Mouse (Mus musculus): Measurements from ENCODE around the gene Rbm48.
"Not testable (repeated sequence)": the region's sequence is repeated elsewhere in the genome, so short reads cannot be mapped to it uniquely, and the experiment has no call there.

The Rbm48 gene

DNA sequence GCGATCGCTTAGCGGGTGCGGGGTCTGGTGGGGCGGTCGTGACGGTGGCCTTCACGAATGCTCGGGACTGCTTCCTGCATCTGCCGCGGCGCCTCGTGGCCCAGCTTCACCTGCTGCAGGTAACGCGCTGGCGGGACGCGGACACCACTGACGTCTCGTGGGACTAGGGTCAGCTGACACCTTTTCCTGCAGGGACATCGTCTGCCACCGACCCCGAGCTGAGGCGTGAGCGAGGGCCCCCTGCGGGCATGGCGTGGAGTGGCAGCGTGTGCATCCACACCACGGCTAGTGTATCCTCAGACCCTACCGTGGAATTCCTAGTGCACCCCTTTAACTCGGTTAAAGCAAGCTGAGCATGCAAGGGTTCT, at the start of gene Rbm48:
Gene Rbm48, minus strand, starts transcription at position 187 of the 368 bp plus-strand sequence.
- DNase-seq, result peak; percentile 76 to 83

DNA sequence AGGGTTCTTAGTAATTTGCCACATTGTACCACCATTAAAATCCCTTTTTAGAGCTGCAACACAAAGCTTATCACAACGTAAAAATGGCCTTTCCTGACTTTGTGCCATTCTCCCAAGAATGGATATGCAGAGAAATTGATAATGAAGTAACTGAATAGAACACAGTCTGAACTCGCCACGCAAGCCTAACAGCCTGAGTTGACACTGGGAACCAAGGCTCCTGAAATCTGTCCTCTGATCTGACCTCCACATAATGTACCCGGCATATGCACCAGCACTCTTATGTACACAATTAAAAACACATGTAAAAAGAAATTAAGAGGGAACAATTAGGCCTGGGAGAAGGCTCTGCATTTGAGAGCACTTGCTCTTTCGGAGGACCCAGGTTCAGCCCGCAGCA, 48.9 kb upstream of the Rbm48 start:
- no peak for DNase-seq

DNA sequence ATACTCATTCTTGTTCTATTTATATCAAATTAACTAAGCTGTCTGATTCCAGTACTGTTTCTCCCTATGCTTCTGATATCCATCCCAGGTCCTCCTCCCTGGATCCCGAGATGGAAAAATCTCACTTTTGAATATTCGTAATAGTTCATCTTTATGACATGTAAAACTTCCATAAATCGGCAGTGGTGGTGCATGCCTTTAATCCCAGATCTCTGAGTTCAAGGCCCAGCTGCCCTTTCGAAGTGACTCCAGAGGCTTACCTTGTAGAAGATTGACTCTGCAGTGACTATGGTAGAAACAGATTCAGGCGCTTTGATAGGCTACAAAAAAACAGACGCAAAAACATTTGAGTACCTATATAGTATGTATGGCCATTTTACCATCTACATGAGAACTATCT, 48.2 kb upstream of the Rbm48 start:
- no peak for DNase-seq

DNA sequence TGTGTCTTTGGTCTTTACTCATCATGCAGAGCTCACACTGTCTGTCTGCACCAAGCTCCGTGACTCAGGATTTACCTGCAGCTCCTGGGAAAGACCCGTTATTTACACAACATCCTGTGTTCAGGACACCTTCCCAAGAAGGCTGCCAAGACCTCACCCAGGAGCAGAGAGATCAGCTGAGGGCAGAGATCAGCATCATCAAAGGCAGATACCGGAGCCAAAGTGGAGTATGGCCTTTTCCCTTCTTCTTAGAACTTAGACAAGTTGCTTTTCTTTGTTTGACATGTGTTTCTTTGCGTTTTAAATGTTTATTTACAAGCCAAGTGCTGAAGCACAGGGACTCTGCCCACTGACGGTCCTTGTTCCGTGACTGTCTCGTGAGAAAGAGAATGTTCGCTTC, 38.9 kb upstream of the Rbm48 start:
- no peak for DNase-seq

DNA sequence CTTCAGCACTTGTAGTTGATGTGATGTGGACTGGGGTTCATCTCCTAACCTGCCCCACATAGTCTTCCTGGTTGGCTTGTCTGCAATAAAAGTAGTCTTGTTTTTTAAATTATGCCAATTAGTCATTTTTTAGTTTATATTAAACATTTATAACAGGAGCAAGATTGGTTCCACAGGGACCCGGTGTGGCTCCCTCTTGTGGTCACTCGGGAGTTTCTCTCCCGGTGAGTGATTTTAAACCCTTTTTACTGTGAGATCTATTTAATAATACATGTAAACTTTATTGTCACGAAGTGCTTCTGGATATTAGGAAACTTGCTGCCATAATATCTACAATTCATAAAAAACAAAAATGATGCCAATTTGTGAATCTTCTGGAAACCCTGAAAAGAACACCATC, 37.6 kb upstream of the Rbm48 start:
- DNase-seq, result no peak

DNA sequence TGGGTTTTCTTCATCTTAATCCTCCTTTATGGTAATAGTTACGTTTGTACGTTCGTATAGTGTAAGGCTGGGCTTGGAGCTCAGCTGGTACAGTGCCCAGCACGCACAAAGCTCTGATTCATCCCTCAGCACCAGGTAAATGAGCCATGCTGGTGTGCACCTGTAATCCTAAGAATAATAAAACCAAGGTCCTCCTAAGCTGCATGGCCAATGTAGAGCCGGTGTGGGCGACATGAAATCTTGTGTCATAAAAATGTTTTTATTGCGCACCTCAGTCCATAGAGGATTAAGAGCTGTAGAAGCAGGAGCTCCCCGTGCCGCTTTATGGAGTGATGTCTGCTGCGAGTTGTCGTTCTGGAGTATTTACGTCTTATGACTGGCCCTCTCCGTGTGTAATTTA, 36.9 kb upstream of the Rbm48 start:
- DNase-seq, result no peak

DNA sequence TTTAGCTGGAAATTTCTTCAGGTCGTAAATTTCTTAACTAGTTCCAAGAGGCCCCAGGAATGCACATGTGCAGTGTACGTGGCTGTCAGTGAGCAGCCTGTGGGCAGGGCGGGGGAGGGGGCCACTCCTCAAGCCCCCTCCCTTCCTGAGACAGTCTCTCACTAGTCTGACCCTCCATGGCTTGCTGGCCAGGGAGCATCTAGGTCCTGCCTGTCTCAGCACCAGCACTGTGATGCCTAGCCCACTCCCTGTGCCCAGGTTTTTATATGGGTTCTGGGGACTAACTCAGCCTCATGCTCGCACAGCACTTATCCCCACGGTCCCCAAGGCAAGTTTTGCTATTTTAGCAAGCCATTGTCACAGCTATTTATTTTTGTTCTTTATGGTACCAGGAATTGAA, 35.9 kb upstream of the Rbm48 start:
- DNase-seq, result no peak

DNA sequence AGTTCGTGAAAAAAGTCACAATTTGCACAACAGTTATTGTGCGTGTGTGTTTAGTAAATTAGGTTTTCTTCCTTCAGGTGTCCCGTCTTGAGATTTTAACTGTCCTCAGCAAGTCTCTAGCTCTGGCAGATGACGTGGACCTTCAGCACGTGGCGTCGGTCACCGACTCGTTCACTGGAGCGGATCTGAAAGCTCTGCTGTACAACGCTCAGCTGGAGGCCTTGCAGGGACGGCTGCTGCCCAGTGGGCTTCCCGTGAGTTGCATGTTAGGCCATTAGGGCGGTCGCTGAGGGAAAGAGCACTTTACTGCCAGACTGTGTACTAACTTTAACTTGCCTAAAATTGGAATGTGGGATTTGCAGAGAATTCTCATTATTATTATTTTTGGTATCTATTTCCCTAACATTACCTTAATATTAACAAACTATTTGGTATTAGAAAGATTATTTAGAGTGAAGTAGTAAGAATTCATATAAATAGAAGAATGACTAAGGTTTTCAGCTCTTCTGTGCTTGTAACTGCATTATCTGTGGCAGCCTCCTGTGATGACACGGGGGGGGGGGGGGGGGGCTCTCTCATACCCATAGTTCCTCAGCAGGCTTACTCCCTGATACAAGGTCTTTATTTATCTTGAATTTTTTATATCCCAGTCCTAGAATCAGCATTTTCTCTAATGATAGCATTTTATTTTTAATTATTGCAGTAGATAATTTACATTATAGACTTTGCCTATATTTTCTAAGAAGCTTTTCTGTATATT, 35.3 kb upstream of the Rbm48 start:
- no peak for DNase-seq

DNA sequence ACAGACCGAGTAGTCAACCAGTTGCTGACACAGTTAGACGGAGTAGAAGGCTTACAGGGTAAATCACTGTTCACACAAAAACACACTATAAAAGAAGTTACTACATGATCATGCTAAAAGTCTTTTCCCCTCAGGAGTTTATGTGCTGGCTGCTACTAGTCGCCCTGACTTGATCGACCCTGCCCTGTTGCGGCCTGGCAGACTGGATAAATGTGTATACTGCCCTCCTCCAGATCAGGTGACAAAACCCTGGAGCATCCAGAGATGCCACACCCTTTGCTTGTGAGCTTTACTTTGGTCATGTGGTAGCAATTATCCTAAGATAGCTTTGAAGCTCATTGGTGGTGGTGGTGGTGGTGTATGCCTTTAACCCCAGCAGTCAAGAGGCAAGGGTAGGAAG, 33.7 kb upstream of the Rbm48 start:
- no peak for DNase-seq

DNA sequence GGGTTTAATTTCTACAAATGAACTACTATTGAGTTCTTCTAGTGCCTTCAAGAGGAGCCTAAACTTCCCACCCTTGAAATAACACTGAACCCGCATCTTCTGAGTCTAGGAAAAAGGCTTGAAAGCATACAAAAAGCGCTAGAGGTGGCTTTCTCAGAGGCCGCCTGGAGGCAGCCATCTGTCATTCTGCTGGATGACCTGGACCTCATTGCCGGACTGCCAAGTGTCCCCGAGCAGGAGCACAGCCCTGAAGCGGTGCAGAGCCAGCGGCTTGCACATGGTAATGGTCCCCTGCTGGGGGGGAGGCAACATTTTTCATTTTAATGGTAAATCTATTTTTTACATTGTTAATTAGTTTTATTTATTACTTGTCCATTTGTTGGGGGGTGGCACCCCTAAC, 24.1 kb upstream of the Rbm48 start:
- no peak for DNase-seq

DNA sequence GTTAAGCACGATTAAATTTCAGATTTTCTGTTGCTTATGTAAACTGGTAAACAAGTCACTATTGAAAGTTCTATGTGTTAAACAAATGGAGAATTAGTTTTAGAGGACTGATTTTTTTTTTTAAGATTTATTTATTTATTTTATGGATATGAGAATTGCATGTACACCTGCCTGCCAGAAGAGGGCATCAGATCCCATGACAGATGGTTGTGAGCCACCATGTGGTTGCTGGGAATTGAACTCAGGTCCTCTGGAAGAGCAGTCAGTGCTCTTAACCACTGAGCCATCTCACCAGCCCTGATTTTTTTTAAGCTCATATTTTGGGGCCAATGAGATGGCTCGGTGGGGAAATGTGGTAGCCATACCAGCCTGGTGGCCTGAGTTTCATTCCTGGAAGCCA, 15.4 kb upstream of the Rbm48 start:
- not testable (repeated sequence) for DNase-seq

DNA sequence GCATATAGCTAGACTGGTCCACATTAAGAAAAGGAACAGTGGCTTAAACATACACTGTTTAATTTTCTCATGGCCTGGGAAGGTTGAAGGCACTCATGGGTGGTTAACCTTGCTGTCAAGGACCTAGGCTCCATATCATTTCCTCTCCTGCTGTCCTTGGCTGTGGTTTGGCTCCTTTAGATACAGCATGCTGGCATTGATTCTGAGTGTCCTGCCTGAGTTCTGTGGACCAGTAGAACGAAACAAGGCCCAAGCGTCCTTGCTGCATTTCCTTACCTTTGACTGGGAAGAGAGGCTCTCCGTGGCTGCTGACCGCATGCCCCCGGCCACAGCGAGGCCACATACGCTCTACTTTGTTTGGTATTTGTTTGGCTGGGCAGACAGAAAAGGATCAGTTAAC, 12.9 kb upstream of the Rbm48 start:
- no peak for DNase-seq

DNA sequence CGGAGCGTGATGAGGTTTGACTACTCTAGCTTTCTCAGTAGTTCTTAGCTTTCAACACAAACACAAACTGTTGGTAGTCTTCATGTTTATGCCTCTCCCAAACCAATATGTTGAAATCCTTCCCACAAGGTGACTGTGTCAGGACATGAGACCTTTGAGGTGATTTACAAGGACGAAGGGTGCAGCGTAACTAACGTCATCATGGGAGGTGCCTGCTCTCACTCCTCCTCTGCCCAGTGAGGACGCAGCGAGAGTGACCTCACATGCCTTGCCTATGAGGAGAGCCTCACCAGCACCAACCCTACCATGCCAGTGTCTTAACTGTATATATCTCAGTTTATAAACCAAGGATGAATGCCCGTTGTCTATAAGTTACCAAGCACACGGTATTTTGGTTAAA, 10.7 kb upstream of the Rbm48 start:
- no peak for DNase-seq

DNA sequence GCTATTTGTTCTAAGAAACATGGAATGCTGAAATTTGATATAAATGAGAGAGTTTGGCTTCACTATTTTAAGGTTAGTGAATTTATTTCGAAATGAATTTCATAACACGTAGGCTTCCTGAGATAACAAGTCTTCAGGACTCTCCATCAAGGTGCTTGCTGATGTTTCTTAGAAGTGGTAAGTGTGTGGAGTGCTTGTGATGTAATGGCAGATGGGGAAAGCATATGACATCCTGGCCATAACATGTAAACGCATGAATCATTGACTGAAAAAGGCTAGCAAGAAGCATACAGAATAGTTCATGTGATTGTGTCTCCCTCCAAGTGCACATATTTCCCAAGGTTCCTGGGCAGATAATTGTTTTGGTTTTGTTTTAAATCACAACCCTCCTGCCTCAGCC, 4.4 kb upstream of the Rbm48 start:
- no peak for DNase-seq

DNA sequence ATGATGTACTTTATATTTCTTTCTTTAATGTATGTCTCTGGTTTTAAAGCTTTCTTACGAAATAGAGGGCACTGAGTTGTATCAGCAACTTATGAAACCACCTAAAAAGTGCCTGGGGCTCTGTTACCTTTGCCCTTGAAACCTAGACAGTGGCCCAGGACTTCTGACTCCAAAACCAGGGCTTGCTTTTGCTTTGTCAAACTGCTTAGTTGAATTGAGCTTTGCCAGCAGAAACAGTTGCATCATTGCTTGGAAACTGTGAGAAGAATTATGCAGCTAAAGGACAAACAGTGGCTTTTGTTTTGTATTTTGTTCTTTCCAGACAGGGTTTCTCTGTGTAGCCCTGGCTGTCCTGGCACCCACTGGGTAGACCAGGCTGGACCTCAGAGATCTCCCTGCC, 3.9 kb upstream of the Rbm48 start:
- no peak for DNase-seq

DNA sequence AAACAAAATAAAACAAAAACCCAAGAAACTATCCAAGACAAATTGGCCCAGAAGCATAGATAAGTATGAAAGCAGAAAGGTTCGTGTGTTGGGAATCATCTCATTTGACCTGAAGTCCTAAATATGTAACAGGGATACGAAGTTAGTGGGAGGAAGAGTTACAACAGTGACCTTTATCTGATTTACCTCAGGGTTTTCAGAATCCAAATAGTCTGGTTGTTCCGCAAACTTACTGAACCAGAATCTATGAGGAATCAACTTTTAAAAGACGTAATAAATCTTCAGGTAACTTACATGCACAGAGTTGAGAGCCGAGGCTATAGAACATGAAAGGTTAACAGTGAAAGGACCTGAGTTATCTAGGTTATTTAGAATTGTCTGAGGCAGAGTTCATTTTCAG, 2.4 kb upstream of the Rbm48 start:
- no peak for DNase-seq

DNA sequence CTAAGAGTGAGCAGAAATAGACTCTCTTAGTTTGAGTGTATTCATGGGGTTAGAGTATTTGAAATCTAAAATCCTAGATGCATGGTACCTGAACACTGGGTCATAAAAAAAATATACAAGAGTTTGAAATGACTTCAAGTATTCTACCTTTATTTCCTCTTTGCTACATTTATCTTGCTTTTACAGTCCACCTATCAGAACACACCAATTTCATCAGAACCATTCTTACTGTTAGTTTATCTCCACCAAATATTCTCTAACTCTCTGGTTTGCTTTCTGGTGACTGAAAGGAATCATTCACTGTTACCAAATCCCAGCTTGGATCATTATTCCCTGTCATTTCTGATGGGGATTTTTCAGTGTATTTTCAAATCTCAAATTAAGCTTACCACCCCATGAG, 786 bp upstream of the Rbm48 start:
- DNase-seq, result no peak

DNA sequence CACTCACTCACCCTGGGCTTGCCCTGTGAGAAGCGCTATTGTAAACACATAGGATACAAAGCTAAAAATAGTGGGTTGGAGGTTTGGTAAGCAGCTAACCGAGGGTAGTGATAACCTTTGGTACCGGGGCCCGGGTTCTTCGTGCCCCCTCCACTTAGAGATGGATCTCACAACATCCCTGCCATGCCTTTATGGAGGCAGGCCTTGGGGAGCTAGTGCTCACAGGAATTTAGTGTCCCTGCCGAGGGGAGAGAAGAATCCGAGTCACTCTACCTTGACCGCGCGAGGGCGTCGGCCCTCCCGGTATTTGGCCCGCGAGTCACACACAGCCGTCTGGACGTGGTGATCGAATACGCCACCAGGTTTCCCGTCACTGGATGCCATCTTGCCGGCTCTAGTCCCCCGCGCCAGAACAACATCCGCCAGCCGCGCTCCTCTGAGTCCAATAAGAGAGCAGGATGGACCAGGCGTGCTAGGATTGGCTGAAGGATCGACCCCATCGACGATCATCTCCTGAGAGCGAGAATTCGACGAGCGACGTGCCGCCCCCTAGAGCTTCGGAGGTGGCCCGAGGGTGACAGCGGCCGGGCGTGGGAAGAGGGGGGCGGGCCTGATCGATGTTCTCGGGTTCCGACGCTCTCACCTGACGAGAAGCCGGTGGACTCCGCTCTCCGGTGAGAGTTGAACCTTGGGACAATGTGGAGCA, 539 bp downstream of the Rbm48 start, which contains the start of gene Pex1:
Gene Pex1, plus strand, starts transcription at position 374 of the 706 bp plus-strand sequence.
- peak; percentile 94 to 95 for DNase-seq

DNA sequence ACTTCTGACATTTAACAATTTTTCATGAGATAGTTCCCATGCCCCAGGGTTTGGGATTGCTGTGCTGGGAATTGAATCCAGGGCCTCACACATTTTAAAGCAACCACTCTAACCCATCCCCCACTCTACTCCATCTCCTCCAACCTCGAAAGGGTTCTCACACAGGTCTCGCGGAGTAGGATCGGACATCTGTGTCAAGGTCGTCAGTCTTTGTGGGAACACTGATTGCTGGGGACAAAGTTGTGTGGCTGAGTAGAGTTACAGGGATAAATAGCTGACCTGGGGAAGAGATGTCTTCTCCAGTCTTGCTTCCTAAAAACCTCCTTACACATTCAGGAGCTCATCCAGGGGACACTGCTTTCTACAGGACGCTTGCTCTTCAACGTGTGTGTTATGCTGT, 17.3 kb downstream of the Rbm48 start:
- DNase-seq, result no peak

DNA sequence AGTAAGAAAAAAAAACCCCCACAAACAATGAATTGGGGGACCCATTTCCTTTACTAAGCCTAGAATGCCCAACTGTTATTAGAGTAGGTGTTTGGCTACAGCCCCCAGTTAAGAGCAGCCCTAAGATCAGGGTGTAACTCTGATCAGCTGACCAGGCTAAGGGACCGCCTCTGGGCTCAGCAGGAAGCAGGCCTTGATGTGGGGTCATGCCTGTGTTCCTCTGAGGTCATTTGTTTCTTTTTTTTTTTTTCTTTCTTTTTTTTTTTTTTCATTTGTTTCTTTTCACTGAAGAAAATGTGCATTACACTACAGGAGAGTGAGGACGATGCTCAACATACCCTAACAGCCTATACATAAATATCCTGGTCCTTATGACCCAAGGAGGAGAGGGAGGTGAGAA, 18.4 kb downstream of the Rbm48 start:
- no peak for DNase-seq

DNA sequence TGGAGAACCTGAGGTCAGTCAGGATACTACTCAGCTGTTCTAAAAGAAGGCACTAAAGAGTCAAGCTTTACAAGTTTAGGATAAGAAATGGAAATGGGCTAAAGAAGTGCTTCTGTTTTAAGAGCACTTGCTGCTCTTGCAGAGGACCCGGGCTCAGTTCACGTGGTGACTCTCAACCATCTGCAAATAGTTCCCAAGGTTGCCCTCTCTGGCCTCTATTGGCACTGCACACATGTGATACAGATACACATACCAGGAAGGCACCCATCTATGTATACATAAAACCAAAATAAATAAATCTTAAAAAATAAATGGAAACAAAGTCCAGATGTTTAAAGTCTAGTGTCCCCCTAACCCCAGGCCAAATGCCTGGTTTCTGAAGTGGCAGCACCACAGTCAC, 21.6 kb downstream of the Rbm48 start:
- no peak for DNase-seq

DNA sequence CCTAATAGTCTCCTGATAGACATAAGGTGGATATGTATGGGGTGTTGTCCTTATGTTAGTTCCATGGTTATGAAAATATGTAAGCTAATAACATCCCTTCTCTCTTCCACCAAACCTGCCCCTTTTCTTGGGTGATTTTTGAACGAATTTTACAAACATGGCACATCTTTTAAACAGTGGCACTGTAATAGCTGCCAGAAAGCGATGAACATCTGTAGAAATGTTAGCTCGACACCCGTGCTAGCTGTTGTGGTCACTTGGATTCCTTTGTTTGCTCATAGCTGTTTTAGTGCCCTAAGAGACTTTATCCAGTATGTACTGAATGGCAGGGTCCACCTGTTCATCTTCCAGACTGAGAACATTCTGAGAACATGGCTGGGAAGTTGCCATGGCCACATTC, 25.1 kb downstream of the Rbm48 start, which contains the start of gene 1700109H08Rik:
Gene 1700109H08Rik, plus strand, starts transcription at position 301 of the 400 bp plus-strand sequence.
- DNase-seq, result no peak

DNA sequence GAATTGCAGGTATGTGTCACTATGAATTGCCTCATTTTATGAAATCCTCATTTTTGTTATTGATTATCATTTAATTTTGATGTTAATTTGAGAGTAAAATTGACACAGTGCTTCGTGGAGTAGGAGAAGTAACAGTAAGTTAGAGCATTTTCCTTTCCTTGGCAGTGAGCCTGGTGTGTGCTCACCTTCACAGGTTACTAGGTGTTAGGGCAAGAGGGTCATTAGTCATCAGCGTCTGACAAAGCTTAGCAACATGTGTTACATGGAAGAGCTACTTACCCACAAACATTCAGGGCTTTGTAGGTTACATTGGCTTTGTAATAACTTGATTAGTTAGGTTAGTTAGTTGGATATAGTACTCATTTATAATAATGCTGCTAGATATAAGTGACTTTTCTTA, 42.2 kb downstream of the Rbm48 start:
- DNase-seq, result no peak

DNA sequence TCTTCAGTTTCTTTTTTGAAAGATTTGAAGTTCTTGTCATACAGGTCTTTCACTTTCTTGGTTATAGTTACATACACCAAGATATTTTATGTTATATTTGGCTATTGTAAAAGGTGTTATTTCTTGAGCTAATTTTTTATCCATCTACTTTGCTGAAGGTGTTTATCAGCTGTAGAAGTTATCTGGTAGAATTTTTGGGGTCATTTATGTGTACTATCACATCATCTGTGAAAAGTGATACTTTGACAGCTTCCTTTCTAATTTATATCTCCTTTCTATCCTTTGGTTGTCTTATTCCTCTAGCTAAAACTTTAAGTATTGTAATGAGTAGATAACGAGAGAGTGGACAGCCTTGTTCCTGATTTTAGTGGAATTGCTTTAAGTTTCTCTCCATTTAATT, 44.9 kb downstream of the Rbm48 start:
- DNase-seq, result no peak

DNA sequence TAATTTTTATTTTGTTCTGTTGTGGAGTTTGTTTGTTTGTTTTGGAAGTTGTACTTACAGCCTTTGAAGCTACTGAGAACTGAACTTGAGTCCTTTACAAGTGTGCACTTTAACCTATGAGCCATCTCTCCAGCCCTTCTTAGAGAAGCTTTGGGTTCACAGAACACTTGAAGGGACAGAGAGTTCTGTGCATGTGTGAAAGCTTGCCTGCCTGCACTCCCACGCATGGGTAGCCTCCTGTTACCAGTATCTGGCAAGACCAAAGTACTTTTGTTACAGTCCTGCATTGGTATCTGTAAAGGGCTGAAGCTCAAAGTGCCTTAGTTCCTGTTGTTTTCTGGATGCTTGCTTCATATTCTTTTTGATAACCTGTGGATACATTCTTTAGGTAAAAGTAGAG, 50.2 kb downstream of the Rbm48 start:
- no peak for DNase-seq
